Mouse (Mus musculus) kidney, postnatal 25 days (tissue): Measurements from ENCODE around the gene Pmel.
A peak's percentile ranks its signal among the peaks of the same experiment; 100 is the strongest.

Source experiments
- DNase-seq, 2 experiments: peaks; one replicate each; pipeline ENCODE4 v3.0.0; 2021; ENCODE audit warnings: mixed read lengths in 2 of 2

Pmel gene

GRCm38 (mm10) chr10:128703895-128704294, at the start of gene Pmel:
Gene Pmel, plus strand, starts transcription at chr10:128704195.
- DNase-seq: no peak

GRCm38 (mm10) chr10:128655254-128655653, 48.7 kb upstream of the Pmel start:
- no peak for DNase-seq

GRCm38 (mm10) chr10:128656731-128657130, 47.3 kb upstream of the Pmel start:
- DNase-seq: no peak

- DNase-seq: peak; percentile 61 to 64
Observed at GRCm38 (mm10) chr10:128657844-128658243, 46.2 kb upstream of the Pmel start.

GRCm38 (mm10) chr10:128659490-128659889, 44.5 kb upstream of the Pmel start:
- no peak for DNase-seq

- DNase-seq: no peak
Observed at GRCm38 (mm10) chr10:128662465-128662864, 41.5 kb upstream of the Pmel start.

- no peak for DNase-seq
Observed at GRCm38 (mm10) chr10:128663441-128664220, 40.4 kb upstream of the Pmel start.

- DNase-seq: no peak
Observed at GRCm38 (mm10) chr10:128664808-128665207, 39.2 kb upstream of the Pmel start.

- DNase-seq: no peak
Observed at GRCm38 (mm10) chr10:128665307-128665706, 38.7 kb upstream of the Pmel start.

GRCm38 (mm10) chr10:128665806-128666205, 38.2 kb upstream of the Pmel start:
- no peak for DNase-seq

GRCm38 (mm10) chr10:128668790-128669672, 35.0 kb upstream of the Pmel start:
- peak; percentile 87 to 88 for DNase-seq

GRCm38 (mm10) chr10:128671148-128671547, 32.8 kb upstream of the Pmel start:
- DNase-seq: no peak

GRCm38 (mm10) chr10:128673763-128674468, 30.1 kb upstream of the Pmel start, which contains the start of gene Suox:
Gene Suox, minus strand, starts transcription at chr10:128674073.
- DNase-seq: peak; percentile 86 to 93

GRCm38 (mm10) chr10:128674469-128675008, 29.5 kb upstream of the Pmel start:
- DNase-seq: peak in 1 of 2 experiments; percentile 45

GRCm38 (mm10) chr10:128695411-128695991, 8.5 kb upstream of the Pmel start:
- no peak for DNase-seq

GRCm38 (mm10) chr10:128695992-128696807, 7.8 kb upstream of the Pmel start, which contains the start of gene Rab5b:
Gene Rab5b, minus strand, starts transcription at chr10:128696264.
- peak; percentile 98 to 100 for DNase-seq

- DNase-seq: no peak
Observed at GRCm38 (mm10) chr10:128697072-128697725, 6.8 kb upstream of the Pmel start.

- peak; percentile 77 to 80 for DNase-seq
Observed at GRCm38 (mm10) chr10:128699006-128699405, 5.0 kb upstream of the Pmel start.

- DNase-seq: no peak
Observed at GRCm38 (mm10) chr10:128699611-128700010, 4.4 kb upstream of the Pmel start.

GRCm38 (mm10) chr10:128700712-128701111, 3.3 kb upstream of the Pmel start:
- no peak for DNase-seq
